Mouse (Mus musculus) frontal cortex, adult (tissue): Measurements from ENCODE around the gene Gsk3b.

Experiments
- ATAC-seq: cut with Nextera tagmentation; 2 replicates; pipeline ENCODE4 v1.9.2; 2017; ENCODE audit warnings: mild to moderate bottlenecking, moderate library complexity, mixed read lengths; ENCODE audit not compliant: low TSS enrichment

Gsk3b gene

GRCm38 (mm10) chr16:38088629-38089446 lies at the start of gene Gsk3b:
TSS of gene Gsk3b (plus strand) at chr16:38089001.
- ATAC-seq, result peak; percentile 85

GRCm38 (mm10) chr16:38042160-38042559 lies 46.6 kb upstream of the Gsk3b start:
- ATAC-seq, result peak; percentile 91

DNA sequence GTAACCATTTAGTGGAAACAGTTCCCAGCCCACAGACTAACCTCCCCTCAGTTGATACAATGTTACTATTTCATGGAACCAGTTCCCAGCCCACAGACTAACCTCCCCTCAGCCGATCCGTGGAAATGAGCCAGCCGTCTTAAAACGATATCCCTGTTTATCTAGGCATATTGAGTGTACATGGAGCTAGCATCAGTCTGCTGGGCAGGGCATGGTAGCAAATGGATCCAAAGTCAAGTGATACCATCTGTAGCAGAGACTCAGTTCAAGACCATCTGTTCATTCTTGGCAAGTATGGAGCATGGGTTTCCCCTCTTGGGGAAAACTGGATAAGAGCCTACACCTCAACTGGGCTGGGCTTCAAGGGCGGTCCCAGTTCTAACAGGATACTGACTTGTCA lies 44.2 kb upstream of the Gsk3b start:
- ATAC-seq, result no peak

DNA sequence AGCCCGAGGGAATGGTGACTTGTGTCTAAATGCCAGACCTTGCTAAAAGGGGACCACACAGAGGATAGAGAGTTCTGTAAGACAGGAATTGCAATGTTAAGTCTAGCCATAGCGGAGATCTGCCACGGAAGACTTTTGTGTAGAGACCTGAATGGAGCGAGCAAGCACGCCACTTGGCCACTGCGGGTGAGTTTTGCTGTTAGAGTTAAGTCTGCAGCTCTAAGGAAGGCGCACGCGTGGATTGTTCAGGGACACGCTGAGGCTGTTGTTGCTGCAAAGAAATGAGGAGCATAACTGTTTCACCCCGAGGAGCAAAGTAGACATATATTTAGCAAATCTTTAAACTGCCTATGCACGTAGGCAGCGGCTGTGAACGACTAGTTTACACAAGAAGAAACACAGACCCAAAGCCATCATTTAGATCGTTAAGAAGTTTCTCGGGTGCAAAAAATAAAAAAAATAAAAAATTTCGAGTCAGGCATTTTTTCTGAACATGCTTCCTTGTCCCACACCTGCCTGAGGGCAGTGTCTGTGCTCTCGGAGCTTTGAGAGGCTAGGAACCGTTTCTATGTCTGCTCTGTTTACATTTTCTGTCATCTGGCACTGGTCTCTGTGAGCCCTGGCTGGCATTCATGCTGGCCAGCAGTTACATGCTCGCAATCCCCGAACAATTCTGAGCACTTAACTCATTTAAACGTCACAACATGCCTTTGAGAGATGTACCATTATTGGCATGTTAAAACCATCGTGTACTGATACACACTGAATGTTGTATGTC lies 40.8 kb upstream of the Gsk3b start:
- peak; percentile 92 for ATAC-seq

- ATAC-seq, result no peak
Observed at GRCm38 (mm10) chr16:38057898-38058297, 30.9 kb upstream of the Gsk3b start.

GRCm38 (mm10) chr16:38058836-38059235 lies 30.0 kb upstream of the Gsk3b start:
- ATAC-seq, result no peak

DNA sequence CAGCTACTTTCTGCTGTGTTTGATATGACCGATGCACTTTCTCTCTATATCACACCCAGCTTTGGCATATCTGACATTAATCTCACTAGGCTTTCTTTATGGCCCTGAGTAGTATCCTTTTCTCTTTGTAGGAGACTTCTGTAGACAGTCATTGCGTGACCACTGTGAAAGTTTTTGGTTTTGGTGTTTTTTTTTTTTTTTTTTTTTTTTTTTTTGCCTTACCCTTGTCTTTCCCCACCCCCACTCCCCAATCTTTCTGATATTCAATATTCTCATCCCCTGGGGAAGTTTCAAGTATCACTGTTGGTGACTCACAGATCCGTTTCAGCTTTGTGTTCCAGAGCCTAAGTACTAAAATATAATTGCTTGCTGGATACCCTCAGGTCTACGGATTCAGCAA lies 29.2 kb upstream of the Gsk3b start:
- ATAC-seq, result no peak

GRCm38 (mm10) chr16:38073859-38074631 lies 14.8 kb upstream of the Gsk3b start:
- ATAC-seq, result peak; percentile 64

DNA sequence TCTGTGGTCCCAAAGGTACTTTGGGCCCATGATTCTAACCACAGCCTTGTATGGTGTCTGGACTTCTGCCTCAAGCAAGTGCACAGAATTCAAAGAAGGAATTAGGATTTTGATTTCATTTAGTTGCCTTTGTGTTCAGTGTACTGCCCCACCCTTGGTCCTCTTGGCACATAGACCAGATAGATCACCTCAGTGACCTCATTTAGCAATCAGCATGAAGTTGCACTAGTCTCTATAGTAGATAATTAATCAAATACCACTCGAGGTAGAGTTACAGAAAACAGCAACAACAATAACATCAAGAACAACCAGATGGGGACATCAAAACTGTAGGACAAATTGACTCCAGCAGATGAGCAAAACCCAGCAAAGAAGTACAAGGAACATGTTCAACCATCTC lies 8.6 kb upstream of the Gsk3b start:
- no peak for ATAC-seq

DNA sequence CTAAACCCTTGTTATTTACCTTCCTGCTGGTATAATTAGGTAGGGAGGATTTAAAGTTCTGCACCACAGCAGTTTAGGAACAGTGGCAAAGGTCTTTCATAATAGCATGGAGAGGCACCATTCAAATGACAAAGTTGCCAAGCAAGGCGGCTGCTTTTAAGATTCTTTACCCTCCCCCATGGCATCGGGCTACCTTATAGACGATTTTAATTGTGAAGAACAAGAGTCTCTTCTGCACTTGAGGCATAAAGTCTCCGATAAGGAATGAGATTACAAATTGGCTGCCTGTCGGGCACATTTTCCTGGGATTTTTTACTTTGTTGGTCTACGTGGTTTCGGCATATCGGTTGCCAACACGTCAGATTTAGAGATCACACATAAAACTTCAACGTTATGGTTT lies 1.6 kb upstream of the Gsk3b start:
- no peak for ATAC-seq

DNA sequence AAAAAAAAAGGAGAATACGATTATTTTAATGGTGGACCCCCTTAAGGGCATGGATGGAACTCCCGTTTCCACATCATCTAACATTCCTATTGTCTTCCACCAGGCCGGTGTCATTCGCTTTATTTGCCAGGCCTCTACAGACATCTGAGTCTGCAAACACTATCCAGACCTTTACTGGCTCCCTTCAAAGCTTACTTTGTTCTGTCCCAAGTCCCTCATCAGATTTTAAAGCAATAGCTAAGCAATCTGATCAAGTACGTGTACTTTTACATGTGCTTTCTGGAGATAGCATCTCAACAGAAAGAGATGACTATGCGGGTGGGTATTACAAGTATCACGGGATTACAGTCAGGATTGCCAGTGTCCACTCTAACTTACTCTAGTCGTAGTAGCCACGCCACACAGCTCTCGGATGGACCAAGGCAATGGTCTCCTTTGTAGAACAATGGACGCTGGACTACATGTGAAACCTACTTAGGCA lies 1.1 kb upstream of the Gsk3b start:
- ATAC-seq, result no peak

GRCm38 (mm10) chr16:38088126-38088628 lies 624 bp upstream of the Gsk3b start:
- ATAC-seq, result peak; percentile 38

- ATAC-seq, result no peak; the same call in 1 of the 2 replicates
Observed at GRCm38 (mm10) chr16:38089447-38090170, 808 bp downstream of the Gsk3b start.

DNA sequence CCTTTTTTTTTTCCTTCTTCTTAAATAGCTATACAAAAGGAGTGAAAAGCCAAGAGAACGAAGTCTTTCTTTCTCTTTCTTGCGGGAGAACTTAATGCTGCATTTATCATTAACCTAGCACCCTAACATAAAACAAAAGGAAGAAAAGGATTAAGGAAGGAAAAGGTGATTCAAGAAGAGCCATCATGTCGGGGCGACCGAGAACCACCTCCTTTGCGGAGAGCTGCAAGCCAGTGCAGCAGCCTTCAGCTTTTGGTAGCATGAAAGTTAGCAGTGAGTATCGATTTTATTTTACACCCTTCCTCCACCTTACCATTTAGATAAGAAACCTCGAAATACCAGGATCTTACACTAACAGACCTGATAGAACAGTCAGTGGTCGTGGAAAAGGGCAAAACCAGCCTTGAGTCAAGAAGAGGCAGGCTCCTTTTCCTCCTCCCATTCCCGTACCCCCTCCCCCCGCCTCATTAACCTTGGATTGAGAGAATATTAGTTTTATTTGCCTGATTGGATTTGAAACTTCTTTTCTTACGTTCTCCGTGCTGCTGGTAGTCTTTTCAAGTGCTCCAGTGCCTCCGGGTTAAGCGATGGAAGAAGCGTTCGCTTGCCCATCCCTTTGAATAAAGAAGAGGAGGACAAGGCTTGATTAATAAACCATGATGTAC lies 1.7 kb downstream of the Gsk3b start:
- ATAC-seq, result no peak

DNA sequence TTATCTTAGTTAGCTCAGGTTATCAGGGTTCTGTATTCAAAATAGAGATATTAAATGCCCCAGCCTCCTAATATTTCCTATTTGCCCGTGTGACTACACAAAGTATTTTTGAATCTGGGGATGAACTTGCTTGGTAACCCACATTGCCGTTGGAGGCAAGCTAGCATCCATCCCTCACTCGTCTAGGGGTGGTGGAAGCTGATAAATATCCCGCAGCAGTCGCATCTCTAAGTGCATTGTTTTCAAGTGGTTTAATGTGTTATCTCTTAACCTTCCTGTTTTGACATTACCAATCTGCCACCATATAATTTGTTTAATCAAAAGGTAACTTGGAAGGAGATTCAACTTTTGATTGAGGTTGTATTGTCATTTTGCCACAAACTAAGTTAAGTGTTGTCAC lies 2.2 kb downstream of the Gsk3b start:
- ATAC-seq, result no peak

- ATAC-seq, result no peak
Observed at GRCm38 (mm10) chr16:38091706-38092105, 2.9 kb downstream of the Gsk3b start.

DNA sequence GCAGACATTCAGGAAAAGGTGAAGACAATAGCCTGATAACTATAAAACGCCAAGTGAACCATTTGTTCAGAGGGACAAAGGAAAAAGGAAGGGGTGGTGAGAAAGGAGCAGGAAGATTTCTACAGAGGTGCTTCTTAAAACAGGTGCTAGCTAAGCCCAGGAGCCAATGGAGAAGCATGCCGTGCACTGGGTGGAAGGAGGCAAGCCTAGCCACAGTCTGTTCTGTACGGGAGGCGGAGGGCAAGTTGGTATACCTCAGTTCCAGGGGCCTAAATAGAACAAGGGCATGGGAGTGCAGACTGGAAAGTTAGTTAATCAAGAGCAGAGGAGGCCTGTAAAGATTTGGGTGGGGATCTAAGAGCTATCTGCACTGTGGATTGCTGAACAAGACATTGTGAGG lies 3.8 kb downstream of the Gsk3b start:
- no peak for ATAC-seq

GRCm38 (mm10) chr16:38095181-38095851 lies 6.5 kb downstream of the Gsk3b start:
- no peak for ATAC-seq

DNA sequence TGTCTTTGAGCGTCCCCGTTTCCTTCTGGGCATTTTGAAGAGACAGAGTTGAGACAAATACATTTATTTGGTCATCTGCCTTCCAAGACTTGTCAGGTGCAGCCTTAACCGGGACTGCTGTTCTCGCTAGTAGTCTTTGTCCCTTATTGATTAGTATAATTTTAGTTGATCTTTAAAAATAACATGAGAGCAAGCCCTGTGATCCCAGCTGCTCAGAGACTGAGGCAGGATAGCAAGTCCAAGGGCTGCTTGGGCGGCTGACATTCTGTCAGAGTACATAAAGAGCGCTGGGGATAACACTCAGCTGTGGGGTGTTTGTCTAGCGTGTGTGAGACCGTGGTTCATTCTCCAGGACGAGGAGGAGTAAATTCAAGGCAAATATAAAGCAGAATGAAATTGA lies 8.7 kb downstream of the Gsk3b start:
- no peak for ATAC-seq

- no peak for ATAC-seq
Observed at GRCm38 (mm10) chr16:38099325-38099724, 10.5 kb downstream of the Gsk3b start.
